8 mouse cellular contexts compared by ENCODE assay signal in the genomic region with DNA sequence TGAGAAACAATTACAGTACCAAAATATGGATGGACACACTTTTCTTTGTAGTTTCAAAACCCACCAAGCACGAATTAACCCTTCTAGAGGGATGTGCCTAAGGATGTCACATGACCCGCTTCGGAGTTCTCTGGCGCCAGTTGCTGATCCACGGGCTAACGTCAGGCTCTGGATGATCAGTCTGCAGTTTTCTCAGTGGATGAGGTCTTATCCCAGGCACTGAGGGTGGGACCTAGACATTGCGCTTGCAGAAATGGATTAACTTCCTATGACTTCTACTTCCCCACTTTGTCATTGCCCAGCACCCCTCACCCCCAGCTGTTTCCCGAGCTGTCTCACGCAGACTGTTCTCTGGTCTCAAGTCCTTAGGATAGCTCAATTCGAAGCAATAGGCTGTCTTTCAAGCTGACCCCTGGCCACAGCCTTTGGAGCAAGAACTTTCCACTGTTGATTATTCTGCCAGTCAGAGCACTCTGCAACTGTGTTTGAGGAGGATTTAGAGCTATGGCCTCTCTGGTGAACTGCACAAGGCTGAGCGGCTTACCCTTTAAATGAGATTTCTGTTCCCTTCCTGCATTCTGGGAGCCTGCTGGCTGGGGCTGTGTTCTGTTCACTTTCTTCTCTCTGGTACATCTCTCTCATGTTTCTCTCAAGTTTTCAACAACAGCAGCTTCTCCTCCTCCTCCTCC. TPM values are rescaled to one million over a fixed set of nuclear protein-coding genes. Genes with fewer than 3 reads are reported as not detected.
DNase-seq lines count a peak whose midpoint lies in the region; ATAC-seq and TF ChIP-seq lines count a peak whose summit lies in the region.

No protein-coding gene starts in this region.

- no peak for TF ChIP-seq POLR2A in kidney, adult 2 months (IDR thresholded peaks at IDR 0.05; ENCODE audit: low read depth, low read length)

- H3K27me3 ChIP-seq in kidney, postnatal 0 days (ENCODE audit: insufficient read depth, low read length) = no peaks in the 10 kb centered on the region
- no peaks in the 10 kb centered on the region for H3K27me3 ChIP-seq in kidney, adult 2 months (replicated peaks; ENCODE audit: control insufficient read depth, insufficient read depth, low read length)
- no peaks in the 10 kb centered on the region for H3K27me3 ChIP-seq in heart, embryonic 16.5 days (ENCODE audit: control insufficient read depth, insufficient read depth, low read length)
- H3K27me3 ChIP-seq in liver, embryonic 16.5 days (ENCODE audit: control insufficient read depth, insufficient read depth, low read depth, low read length) = no peaks in the 10 kb centered on the region

- H3K36me3 ChIP-seq in kidney, postnatal 0 days (ENCODE audit: insufficient read depth, low read length) = no peaks in the 10 kb centered on the region
- no peaks in the 10 kb centered on the region for H3K36me3 ChIP-seq in kidney, adult 2 months (ENCODE audit: control insufficient read depth, insufficient read depth, low read length)
- 0 out of 2 replicates have a peak, but pooled peaks cover 6% of the 10 kb centered on the region for H3K36me3 ChIP-seq in heart, embryonic 16.5 days (ENCODE audit: control insufficient read depth, insufficient read depth)
- peaks cover 2% of the 10 kb centered on the region; the same call in 1 of the 2 replicates for H3K36me3 ChIP-seq in liver, embryonic 16.5 days (ENCODE audit: control insufficient read depth, insufficient read depth)

- no peaks in the 10 kb centered on the region for H3K9me3 ChIP-seq in kidney, postnatal 0 days (replicated peaks; ENCODE audit: low read length)
- H3K9me3 ChIP-seq in heart, embryonic 16.5 days (replicated peaks; ENCODE audit: control insufficient read depth, low read length) = no peaks in the 10 kb centered on the region
- H3K9me3 ChIP-seq in liver, embryonic 16.5 days (replicated peaks; ENCODE audit: control insufficient read depth, low read length) = no peaks in the 10 kb centered on the region

- 4% methylated on average over 11 of the region's 11 CpGs for WGBS in kidney, postnatal 0 days
- WGBS in kidney, adult 2 months = 3% methylated on average over 11 of the region's 11 CpGs
- 2% methylated on average over 11 of the region's 11 CpGs for WGBS in heart, embryonic 16.5 days
- 4% methylated on average over 11 of the region's 11 CpGs for WGBS in liver, embryonic 16.5 days (ENCODE audit: insufficient replicate concordance)

- no peak overlapping the region for H3K27ac ChIP-seq in kidney, postnatal 0 days
- no peak overlapping the region for H3K27ac ChIP-seq in kidney, adult 2 months (ENCODE audit: insufficient read depth, low read depth, low read length)
- no peak overlapping the region for H3K27ac ChIP-seq in heart, embryonic 16.5 days (ENCODE audit: low read length)
- no peak overlapping the region for H3K27ac ChIP-seq in liver, embryonic 16.5 days (ENCODE audit: low read length)

- TF ChIP-seq CTCF in kidney, postnatal 0 days (IDR thresholded peaks at IDR 0.05; ENCODE audit: low read depth) = no peak
- TF ChIP-seq CTCF in kidney, adult 2 months (conservative IDR thresholded peaks at IDR 0.05; ENCODE audit: insufficient read depth, insufficient read length, low read depth, low read length) = no peak

- peak; percentile 83 for ATAC-seq in kidney, postnatal 0 days (replicated peaks; ENCODE audit: low FRiP score, low read depth)
- ATAC-seq in heart, embryonic 16.5 days (replicated peaks; ENCODE audit: extremely low read depth, insufficient read depth, low FRiP score) = peak; percentile 78
- ATAC-seq in liver, embryonic 16.5 days (ENCODE audit: low read depth) = peak; percentile 59

- H3K4me2 ChIP-seq in kidney, postnatal 0 days (ENCODE audit: low read length) = peak overlapping the region; percentile 66
- H3K4me2 ChIP-seq in heart, embryonic 16.5 days (ENCODE audit: low read depth, low read length) = peak overlapping the region; percentile 74
- H3K4me2 ChIP-seq in liver, embryonic 16.5 days (ENCODE audit: low read depth, low read length) = peak overlapping the region; percentile 62

- H3K4me3 ChIP-seq in kidney, postnatal 0 days (replicated peaks; ENCODE audit: low read depth, low read length) = peak overlapping the region; percentile 22
- no peak overlapping the region for H3K4me3 ChIP-seq in kidney, adult 2 months (ENCODE audit: insufficient read depth, low read depth, low read length)
- H3K4me3 ChIP-seq in heart, embryonic 16.5 days (ENCODE audit: low read length) = peak overlapping the region; percentile 49
- H3K4me3 ChIP-seq in liver, embryonic 16.5 days (ENCODE audit: low read depth, low read length) = peak overlapping the region; percentile 38

- peak; percentile 62 for DNase-seq in kidney, postnatal 0 days (ENCODE audit: low spot score)
- no peak for DNase-seq in kidney, adult 2 months
- peak; percentile 66 for DNase-seq in ZHBTc4 (ENCODE audit: low read depth, low spot score)
- no peak for DNase-seq in layer of hippocampus, adult 9-11 months
- no peak for DNase-seq in urinary bladder, postnatal 14 days (ENCODE audit: low spot score)
- no peak for DNase-seq in layer of hippocampus, adult 18-20 months (ENCODE audit: low spot score in 2 of 2)

- 0 out of 2 replicates have a peak overlapping the region, but pooled peaks have one; percentile 24 for H3K9ac ChIP-seq in kidney, postnatal 0 days (ENCODE audit: low read depth, low read length)
- H3K9ac ChIP-seq in heart, embryonic 16.5 days (ENCODE audit: low read length) = peak overlapping the region; percentile 68
- H3K9ac ChIP-seq in liver, embryonic 16.5 days (ENCODE audit: low read depth, low read length) = peak overlapping the region; percentile 9; the same call in 1 of the 2 replicates

- no peaks in the 10 kb centered on the region for H3K4me1 ChIP-seq in kidney, postnatal 0 days (replicated peaks; ENCODE audit: insufficient read depth, low read length)
- no peaks in the 10 kb centered on the region; the same call in 1 of the 2 replicates for H3K4me1 ChIP-seq in kidney, adult 2 months (ENCODE audit: control insufficient read depth, insufficient read depth, low read length)
- H3K4me1 ChIP-seq in heart, embryonic 16.5 days (ENCODE audit: control insufficient read depth, insufficient read depth, low read length) = peaks cover 4% of the 10 kb centered on the region; the same call in 1 of the 2 replicates
- peaks cover 5% of the 10 kb centered on the region; the same call in 1 of the 2 replicates for H3K4me1 ChIP-seq in liver, embryonic 16.5 days (ENCODE audit: control insufficient read depth, low read depth, low read length)

RNA-seq across cellular contexts. Expression of gene Myocos, which starts 7.6 kb away (rescaled TPM):
- not detected in 2 replicates for polyA plus RNA-seq in kidney, postnatal 0 days (2015; fragmentation: Nextera tagmentation; extraction: Ambion mirVana)
- not detected in 2 replicates for polyA plus RNA-seq in kidney, adult 2 months (2012; rRNA removed)
- not detected in 2 replicates for polyA plus RNA-seq in heart, embryonic 16.5 days (2015; fragmentation: Nextera tagmentation; extraction: Ambion mirVana)
- not detected in 2 replicates for polyA plus RNA-seq in liver, embryonic 16.5 days (2015; fragmentation: Nextera tagmentation; extraction: Ambion mirVana)
- not detected for total RNA-seq in layer of hippocampus, adult 18-20 months (2021)

RNA-seq across cellular contexts. Expression of gene Myoc, which starts 26.7 kb away (rescaled TPM):
- 0.17 TPM in 1 of 2 replicates, not detected in the other for polyA plus RNA-seq in kidney, postnatal 0 days (2015; fragmentation: Nextera tagmentation; extraction: Ambion mirVana)
- polyA plus RNA-seq in kidney, adult 2 months (2012; rRNA removed) = 2.0 and 2.9 TPM in 2 replicates
- 0.07 TPM in 1 of 2 replicates, not detected in the other for polyA plus RNA-seq in heart, embryonic 16.5 days (2015; fragmentation: Nextera tagmentation; extraction: Ambion mirVana)
- polyA plus RNA-seq in liver, embryonic 16.5 days (2015; fragmentation: Nextera tagmentation; extraction: Ambion mirVana) = 0.07 TPM in 1 of 2 replicates, not detected in the other
- total RNA-seq in layer of hippocampus, adult 18-20 months (2021) = 1 to 10 TPM; 2.6 to 4.0 TPM

Comparison
In these comparisons a context has a peak if more than half of its experiments do, and no peak if none do; other contexts are left out.
1. DNase-seq: peak in kidney, postnatal 0 days (single experiment) and ZHBTc4 (single experiment); none in kidney, adult 2 months (single experiment), layer of hippocampus, adult 9-11 months (single experiment), urinary bladder, postnatal 14 days (single experiment) and layer of hippocampus, adult 18-20 months (0 of 2).
2. H3K9ac ChIP-seq: peak in every context shown above with its lines; median percentile 68 in heart, embryonic 16.5 days; 24 in kidney, postnatal 0 days; 9 in liver, embryonic 16.5 days.
3. Peak in every context shown above with its lines, with median percentiles within 50 percentile points of each other: ATAC-seq and H3K4me2 ChIP-seq.